Mouse (Mus musculus) urinary bladder, postnatal 14 days (tissue): ENCODE measurements around the gene Abcg8.

Experiments used
- DNase-seq: peaks from one replicate; pipeline ENCODE4 v3.0.0; 2021; ENCODE audit warnings: low spot score

Gene Abcg8

DNA sequence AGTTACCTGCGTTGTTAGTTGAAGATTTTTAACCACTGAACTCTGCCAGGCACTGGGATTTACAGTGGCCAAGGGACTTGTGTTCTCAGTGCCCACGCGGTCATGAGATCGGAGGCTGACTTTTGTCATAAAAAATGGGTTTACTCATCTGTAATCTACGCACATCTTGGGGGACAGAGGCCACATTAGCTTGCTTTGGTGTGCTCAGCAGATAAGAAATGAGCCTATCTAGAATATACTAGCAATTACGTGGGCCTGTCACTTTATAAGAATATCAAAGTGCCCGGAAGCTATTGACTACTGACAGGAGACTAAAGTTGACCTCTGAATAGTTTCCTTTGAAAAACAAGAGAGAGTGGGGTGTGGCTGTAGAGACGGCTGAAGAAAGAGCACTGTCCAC lies 17.2 kb upstream of the Abcg8 start:
- DNase-seq: no peak

DNA sequence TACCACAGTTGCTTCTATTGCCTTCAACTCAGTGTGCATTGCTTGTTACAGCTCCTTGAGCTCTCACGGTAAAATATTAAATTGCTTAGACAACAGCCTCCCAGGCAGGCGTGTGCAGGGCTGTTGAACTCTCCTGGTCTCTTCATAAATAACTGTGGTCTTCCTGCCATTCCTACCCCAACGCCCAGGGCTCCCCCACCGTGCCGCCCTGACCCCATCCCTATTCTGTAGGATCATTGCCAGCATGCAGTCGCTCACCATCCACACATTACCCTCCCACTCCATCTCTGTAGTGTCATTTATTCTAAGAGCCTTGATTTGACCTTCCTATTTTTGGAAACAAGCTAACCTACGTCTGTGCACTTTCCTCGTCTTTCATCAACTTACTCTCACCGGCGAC lies 11.0 kb upstream of the Abcg8 start:
- no peak for DNase-seq

DNA sequence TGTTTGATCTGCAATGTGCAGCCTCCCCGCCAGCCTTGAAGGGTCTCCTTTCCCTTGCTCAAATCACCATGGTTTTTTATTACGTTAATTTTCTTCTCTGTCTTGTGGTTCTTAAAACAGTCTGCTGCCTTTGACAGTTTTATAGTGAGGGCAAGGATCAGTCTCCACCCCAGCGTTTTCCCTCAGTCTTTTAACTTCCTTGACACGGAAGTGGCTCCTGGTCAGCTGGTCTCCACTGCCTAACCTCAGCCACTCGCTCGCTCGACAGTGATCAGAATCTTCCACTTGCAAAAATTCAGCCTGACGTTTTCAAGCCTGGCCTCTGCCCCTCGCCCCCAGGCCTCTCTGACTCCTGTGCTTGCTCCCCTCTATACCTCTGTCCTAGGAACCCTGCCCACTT lies 10.4 kb upstream of the Abcg8 start:
- no peak for DNase-seq

DNA sequence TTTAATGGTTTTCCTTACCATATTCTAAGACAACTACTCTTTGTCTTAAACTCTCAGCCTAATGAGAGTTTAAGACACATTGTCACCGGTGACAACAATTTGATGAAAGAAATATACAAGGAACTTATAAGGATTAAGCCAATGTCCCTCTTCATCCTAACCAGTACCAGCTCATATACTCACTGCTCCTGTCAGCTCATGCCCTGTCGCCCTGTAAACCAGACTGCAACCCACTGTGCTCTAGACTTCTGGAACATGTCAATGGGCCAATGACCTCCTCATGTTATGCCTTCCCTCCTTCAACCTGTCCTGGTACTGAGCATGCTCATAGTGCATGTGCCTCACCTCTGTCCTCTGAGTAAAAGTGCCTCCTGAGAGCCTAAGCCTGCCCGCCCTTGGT lies 8.3 kb upstream of the Abcg8 start:
- no peak for DNase-seq

DNA sequence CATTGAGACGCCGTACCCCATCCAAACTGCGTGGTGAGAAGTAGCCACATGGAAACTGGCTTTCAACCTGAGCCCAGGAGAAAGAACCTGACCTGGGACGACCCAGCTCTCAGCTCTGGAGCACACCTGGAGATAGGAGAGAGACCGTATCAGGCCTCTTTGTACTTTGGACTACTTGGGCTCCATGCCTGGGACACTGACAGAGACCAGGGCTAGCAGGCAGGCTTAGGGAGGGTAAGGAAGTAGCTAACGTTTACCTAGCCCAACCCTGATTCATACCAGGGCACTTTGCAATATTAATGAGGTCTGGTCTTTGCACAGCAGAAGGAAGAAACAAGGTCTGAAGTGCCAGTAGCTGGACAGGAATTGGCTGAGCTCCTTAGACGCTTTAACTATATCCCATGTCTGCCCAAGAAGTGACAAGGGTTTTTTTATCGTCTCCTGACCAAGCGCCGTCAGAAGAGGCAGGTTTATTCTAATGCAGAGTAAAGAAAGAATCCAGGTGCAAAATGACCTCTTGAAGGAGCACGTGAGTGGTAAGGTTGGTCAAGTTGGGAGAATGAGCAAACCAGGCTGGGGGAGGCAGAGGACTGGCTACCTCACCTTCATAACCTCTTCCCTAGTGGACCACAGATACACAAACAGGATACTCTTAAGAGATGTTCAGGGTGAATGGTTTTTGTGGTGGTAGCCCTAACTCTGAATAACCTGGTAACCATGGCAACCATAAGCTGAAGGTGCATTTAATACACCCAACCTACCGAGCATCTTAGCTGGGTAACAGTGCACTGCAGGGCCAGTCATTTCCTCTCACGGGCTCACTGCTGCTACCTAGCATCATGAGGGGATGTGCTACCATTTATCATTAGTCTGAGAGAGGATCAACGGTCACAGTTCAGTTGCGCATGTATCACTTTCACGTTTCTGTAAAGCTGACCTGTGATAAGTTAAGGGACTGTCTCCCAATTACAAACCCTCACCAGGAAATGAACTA lies 3.4 kb upstream of the Abcg8 start:
- DNase-seq: no peak

DNA sequence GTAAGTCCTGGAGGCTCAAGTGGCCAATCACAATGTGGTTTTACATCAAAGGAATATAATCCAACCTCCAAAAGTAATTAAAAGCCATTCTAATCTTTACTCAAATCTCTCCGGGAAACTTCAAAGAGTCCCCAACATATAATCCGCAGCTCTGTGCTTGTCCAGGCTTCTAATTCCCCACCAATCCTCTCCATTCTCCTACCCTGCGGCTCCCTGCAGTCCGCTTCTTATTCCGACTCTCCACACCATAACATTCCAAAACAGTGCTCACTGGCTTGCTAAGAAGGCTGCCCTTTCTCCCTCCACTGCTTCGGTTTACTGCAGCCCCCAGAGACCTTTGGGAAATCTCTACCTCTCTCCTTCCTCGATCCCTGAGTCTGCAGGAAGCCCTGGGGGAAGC lies 2.1 kb upstream of the Abcg8 start:
- DNase-seq: no peak

DNA sequence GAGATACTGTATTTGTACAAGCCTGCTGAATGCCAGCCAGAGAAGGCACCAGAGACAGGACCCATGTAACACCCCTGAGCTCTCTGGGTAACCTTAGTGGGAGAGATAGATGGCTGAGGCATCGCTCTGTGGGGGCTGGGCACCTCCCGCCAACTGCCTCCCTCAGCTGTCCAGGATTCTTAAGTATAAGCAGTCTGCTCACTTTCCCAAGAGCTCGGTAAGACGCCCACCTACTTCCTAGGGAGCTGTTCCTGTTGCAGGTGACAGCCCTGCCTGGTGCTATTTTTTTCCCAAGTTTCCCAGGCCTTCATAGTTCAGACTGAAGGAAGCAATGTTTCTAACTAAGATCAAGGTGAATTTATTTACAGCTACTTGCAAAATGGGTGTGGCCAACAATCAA lies 898 bp upstream of the Abcg8 start:
- DNase-seq: no peak

DNA sequence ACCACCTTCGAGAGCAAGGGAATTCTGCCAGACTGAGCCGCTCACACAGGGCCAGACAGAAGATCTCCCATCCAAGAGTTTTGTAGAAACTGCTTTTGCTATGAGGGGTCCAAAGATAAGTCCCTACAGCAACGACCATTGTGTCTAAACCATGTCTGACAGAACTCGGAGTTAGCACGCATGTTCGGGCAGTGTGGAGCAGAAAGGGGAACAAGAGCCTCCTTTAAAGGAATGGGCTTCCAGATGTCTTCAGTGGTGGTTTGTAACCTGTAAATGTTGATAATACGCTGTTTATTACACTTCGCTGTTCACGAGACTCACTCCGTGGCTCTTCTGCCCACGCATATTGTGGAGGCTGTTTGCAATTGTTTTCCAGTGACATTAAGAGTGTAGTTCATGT lies 1.5 kb downstream of the Abcg8 start:
- no peak for DNase-seq

DNA sequence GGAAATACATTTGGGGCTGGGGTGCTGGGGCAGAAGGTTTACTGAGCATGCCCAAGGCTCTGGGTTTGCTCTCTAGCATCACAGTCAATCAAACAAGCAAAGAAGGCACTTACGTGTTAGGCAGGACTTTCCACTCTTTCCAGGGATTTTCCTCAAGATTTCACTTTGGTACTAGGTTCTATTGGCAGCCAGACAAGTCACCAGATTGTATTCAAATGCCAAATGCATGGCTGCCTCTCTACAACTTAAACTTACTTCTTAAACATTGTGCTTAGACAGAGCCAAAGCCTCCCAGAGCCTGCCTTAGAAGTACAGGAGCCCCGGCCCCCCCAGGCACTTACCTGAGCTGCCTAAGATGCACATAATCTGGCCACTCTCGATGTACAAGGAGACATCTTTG lies 5.6 kb downstream of the Abcg8 start:
- DNase-seq: no peak

DNA sequence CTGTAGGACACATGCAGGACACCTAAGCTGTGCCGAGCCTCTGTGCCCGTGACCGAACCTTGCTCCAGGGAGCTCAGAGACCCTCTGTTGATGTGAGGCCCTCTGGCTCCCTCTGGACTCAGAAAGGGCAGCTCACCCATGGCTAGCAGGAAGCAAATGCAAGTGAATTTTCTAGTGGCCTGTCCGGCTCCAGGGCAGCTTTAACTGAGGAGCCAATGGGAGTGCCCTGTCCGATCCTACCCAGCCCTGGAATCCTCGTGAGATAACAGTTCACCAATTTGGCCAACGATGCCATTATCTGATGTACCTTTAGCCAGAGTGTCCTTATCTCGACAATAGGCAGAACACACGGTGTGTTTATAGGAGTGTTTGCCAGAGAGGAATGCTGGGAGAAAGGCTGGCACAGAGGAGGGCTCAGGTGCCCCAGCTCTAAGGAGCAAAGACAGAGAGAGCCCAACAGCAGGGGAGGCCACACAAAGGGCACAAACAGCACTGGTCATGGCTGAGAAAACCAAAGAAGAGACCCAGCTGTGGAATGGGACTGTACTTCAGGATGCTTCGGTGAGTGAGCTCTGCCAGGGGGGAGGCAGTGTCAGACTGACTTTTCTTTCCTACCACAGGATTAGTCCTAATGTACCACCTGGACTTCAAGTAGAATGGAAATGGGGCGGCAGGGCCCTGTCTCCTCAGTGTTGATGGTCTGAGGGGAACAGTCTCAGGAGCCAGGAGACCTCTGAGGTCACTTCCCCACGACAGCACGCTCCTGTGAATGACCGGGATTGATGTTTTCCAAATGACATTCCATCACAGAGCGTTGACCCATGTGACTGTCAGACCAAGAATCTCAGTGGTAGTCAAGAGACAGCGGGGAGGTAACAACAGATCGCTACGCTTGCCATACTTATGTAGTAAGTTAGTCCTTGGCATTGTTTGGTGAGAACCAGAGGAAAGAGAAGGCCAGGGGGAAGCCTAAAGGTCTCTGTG lies 6.9 kb downstream of the Abcg8 start, which contains the start of gene Abcg5:
Gene Abcg5 (minus strand): TSS at position 278 of the 984 bp plus-strand sequence.
- DNase-seq: no peak

DNA sequence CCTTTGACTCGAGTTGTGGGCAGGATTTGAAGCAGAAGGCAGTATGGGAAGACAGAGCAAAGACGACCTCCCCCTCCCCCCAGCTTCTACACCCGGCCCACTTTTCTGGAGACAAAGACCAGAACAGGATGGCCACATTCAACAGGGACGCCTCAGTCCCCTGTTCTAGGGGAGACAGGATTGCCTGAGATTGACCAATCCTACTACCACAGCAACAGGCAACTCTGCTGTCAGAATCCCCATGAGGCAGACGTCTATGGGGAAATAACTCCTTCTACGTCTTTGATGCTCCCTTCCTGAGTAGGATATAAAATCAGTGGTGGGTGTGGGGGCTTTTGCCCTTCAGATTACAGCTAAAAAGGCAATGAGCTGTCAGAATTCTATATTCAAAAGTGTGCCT lies 8.2 kb downstream of the Abcg8 start:
- no peak for DNase-seq

DNA sequence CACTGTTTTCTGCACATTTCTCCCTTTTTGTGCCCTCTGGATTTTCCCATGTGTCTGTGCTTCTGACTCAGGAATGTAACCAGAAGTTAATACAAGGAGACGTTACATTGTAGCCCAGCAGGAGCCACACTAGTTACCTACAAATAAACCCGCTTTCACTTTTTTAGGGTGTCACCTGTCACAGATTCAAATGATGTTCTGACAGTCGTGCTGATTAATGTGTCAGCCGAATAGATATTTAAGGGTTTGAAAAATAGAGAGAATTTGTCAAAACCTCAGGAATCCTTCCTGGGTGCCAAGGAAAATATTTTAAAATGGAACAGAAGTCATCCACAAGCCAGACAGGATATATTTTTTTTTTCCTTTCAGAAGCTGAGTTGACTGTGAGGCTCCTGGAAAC lies 9.2 kb downstream of the Abcg8 start:
- DNase-seq: no peak

DNA sequence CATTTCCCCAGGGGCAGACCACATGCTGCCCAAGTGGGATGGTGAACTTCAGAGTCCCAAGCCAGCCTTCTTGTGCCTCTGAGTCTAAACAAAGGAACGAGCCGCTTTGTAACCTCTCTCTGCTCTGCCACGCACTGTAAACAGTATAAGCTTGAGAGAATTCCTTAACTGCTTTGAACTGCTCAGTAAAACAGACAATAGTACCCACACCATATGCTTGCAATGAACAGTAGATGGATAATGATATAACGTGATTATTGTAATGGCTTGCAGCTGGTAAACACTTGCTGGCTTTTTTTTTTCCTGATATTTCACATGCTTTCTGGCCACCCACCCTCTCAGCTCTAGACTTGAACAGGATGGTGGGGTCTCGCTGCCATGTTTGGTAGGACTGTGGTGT lies 11.9 kb downstream of the Abcg8 start:
- no peak for DNase-seq

DNA sequence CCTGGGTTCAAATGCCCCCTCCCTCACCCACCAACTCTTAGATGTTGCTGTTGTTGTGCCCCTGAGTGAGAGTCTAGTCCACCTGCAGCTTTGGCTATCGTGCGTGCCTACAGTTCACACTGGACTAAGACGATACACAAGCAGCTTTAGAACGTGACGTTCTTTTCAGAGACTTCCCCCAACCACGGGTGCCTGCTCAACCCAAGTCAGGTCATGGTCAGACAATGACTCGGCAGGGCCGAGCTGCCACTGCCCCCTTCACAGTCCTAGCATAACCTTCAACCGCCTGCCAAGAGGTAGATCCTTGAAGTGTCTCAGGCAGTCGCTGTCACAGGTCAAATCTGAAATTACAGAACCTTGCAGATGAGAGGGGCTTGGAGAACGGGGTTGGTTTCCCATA lies 12.7 kb downstream of the Abcg8 start:
- no peak for DNase-seq

DNA sequence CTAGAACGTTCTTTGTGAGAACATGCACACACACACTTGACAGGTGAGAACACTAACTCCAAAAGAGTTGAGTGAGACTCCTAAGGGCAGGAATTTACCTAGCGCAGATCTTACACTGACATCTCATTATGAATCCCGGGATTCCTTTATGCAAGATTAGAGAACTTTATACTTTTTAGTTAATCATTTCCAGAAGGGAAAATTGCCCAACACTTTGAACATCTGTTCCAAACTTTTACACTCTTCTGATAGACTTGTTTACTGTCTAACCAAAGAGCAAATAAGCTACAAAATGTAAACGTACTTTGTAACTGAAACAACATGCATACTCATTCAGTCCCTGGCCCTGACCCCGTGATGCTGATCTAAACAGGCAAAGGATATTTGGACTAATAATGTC lies 13.2 kb downstream of the Abcg8 start:
- DNase-seq: no peak

DNA sequence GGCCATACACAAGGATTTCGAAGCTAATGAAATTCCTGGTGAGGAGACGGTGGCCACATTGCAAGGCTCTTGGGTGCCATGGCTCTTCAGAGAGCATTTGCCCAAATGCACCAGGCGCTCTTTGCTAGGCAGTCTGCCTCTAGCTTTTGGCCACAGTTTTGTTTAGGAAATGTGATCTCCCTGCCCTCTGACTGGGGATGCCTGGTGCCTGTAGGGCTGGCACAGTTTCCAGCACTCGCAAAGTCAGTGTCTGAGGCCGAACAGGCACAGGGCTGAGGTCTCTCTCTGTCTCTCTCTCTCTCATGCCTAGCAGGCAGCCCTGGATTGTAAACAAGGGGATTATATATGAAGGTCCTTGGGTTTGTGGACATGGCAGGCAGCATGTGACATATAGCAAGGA lies 14.0 kb downstream of the Abcg8 start:
- no peak for DNase-seq

DNA sequence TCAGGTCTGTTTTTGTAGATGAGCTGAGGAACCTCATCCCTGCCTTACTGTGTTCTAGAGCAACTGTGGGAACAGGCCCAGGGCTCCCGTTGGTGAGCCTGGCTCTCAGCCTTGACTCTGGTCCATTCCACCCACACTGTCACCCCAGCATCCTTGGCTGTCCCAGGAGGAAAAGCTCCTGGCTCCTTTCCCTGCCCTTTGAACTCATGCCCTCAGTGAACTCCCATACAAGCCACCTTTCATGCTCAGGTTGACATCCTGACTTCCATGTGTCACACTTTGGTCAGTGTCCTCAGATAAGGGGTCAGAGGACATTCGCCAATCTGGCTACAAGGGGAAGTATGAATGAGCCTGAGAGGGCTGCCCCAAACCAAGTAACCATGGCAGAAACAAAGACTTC lies 17.6 kb downstream of the Abcg8 start:
- no peak for DNase-seq

DNA sequence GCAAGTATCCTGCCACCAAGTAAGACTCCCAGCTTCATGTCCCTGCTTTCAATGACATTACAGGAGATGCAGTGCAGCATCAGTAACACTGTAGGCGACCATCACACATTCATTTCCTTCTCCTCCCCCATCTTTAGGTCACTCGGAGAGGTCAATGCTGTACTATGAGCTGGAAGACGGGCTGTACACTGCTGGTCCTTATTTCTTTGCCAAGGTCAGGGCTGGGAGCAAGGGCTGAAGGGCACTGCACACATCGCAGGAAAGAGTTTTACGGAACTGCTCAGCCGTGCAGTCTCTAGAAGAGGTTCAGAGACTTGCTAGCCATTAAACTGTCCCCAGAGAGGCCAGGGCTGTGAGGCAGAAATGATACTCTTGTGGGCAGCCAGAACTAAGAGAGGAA lies 20.4 kb downstream of the Abcg8 start:
- DNase-seq: no peak

DNA sequence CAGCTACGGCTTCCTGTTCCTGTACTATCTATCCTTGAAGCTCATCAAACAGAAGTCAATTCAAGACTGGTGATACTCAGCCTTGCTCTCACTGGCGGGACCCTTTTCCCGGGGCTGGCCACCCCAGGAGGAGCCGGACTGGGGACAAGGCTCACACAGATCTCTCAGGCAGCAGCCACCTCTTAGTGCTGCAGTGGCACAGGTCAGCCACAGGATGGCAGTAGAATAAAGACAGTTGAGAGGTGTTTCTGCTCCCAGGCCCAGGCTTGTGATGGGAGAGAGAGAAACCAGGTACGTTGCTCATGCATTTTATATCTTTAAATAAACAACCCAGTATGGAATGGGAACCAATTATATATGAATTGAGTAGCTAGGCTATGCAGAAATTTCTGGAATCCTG lies 22.6 kb downstream of the Abcg8 start:
- DNase-seq: peak; percentile 51

DNA sequence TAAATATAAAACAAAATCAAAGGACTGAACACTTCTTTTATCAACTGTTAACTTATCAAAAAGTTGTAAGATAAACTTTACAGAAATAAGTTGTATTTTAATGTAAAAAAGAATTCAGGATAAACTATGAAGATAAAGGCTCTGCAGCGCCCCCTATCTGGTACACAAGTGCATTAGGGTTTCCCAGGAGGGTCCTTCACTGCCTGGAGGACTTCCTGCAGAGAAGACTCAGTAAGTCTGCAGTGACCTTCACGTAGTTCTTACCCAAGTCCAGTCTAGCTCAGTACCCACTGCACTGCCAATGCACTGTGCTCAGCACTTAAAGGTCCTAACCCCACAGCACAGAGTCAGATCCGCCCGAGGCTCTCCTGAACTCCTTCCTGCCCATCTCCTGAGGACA lies 31.3 kb downstream of the Abcg8 start:
- DNase-seq: no peak

DNA sequence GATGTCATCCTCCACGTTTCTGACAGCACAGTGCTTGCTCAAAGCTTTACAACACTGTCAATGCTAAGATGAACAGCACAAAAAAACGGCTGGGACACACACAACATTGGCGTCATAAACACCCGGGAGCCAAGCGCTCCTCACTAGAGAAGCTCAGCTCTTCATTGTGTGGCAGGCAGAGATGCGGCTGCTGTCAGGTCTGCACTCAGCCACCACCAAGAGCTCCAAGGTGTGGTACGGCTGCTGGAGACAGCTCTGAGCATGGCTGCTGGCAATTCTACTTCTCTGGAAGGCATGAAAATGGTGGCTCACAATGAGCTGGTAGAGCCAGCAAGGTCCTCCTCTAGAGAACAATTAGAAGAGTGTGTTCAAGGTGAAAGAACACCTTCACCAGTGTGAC lies 32.7 kb downstream of the Abcg8 start:
- DNase-seq: no peak

DNA sequence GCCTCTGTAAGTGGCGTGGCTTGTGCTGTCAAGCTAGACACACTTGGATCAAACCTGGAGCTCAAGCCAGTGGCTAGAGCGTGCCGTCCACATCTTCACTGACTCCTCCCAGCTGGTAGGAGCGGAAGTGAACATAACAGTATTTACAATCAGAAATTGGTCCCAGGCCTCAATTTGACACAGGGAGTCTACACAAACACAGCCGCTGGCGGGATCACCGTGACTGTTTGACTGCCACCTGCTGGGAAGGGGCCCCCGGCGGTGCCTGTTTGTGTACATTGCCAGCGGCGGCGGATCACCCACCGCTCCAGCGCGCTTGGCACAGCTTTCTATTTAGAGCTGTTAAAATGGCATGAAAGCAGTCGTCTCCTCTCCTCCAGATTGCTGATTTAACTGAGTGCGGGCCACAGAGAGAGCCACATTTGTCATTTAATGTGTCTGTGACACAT lies 33.3 kb downstream of the Abcg8 start:
- DNase-seq: peak; percentile 10
